ENCODE assay signal across 27 mouse cellular contexts in genomic region chr10:59283749-59284148, GRCm38 (mm10). TPM values are rescaled to one million over a fixed set of nuclear protein-coding genes. Genes with fewer than 3 reads are reported as not detected.
DNase-seq lines count a peak whose midpoint lies in the region; ATAC-seq and TF ChIP-seq lines count a peak whose summit lies in the region.
"Had no signal": no experiment of that assay in that cellular context is flagged by ENCODE, and none has a peak within 500 bp of the region (broad histone marks: within the 10 kb centered on the region; RNA-seq: fewer than 3 reads in every experiment).

No protein-coding gene starts in this region.

- H3K9me3 ChIP-seq in hindbrain, embryonic 16.5 days (ENCODE audit: control insufficient read depth, low read length) = no peaks in the 10 kb centered on the region
- H3K9me3 ChIP-seq in hindbrain, embryonic 14.5 days (ENCODE audit: control insufficient read depth, low read length) = no peaks in the 10 kb centered on the region
- H3K9me3 ChIP-seq in MEL (replicated peaks; ENCODE audit: insufficient read depth, low read length) = no peaks in the 10 kb centered on the region
- H3K9me3 ChIP-seq: embryonic facial prominence, embryonic 12.5 days; G1E; limb, embryonic 15.5 days; liver, embryonic 15.5 days; lung, embryonic 15.5 days; neural tube, embryonic 15.5 days had no signal

- TF ChIP-seq POLR2A in MEL (IDR thresholded peaks at IDR 0.05; ENCODE audit: control insufficient read depth in 1 of 2, insufficient read depth in 1 of 2, low read depth in 1 of 2, low read length in 2 of 2, poor library complexity in 1 of 2) = no peak

- no peak overlapping the region for H3K4me3 ChIP-seq in hindbrain, embryonic 16.5 days (ENCODE audit: low read length)
- H3K4me3 ChIP-seq in hindbrain, embryonic 14.5 days (replicated peaks; ENCODE audit: low read length) = no peak overlapping the region
- H3K4me3 ChIP-seq in MEL (ENCODE audit: control insufficient read depth in 1 of 2, insufficient read depth in 1 of 2, low read depth in 2 of 2, low read length in 2 of 2) = no peak overlapping the region
- H3K4me3 ChIP-seq: embryonic facial prominence, embryonic 12.5 days; left cerebral cortex, adult 2 months; limb, embryonic 15.5 days; liver, embryonic 15.5 days; lung, embryonic 15.5 days; neural tube, embryonic 15.5 days had no signal

- no peaks in the 10 kb centered on the region for H3K79me2 ChIP-seq in MEL (ENCODE audit: control insufficient read depth, insufficient read depth, low read length, poor library complexity)

- no peak for TF ChIP-seq EP300 in MEL (IDR thresholded peaks at IDR 0.05; ENCODE audit: low read depth in 1 of 2, low read length in 2 of 2)

- peak; percentile 64; the same call in 1 of the 2 replicates for ATAC-seq in hindbrain, embryonic 16.5 days
- ATAC-seq in hindbrain, embryonic 14.5 days (ENCODE audit: low FRiP score) = no peak
- ATAC-seq in granulocyte monocyte progenitor cell, adult 5-6 weeks (replicated peaks; ENCODE audit: poor library complexity, severe bottlenecking) = peak; percentile 38
- no peak for ATAC-seq in monocyte, adult 5-6 weeks (replicated peaks; ENCODE audit: insufficient number of reproducible peaks, low FRiP score, low TSS enrichment, poor library complexity, severe bottlenecking)
- ATAC-seq: CD4-positive, CD25-positive, alpha-beta regulatory T cell, adult 4 months; inflammation-experienced regulatory T-cells, adult 6 months; midbrain, embryonic 16.5 days had no signal

- H3K36me3 ChIP-seq in hindbrain, embryonic 16.5 days (ENCODE audit: control insufficient read depth, insufficient read depth, low read length) = no peaks in the 10 kb centered on the region
- H3K36me3 ChIP-seq in hindbrain, embryonic 14.5 days (replicated peaks; ENCODE audit: control insufficient read depth, insufficient read depth) = no peaks in the 10 kb centered on the region
- H3K36me3 ChIP-seq in MEL (ENCODE audit: control insufficient read depth in 1 of 2, insufficient read depth in 2 of 2, low read length in 2 of 2) = no peaks in the 10 kb centered on the region
- H3K36me3 ChIP-seq: embryonic facial prominence, embryonic 12.5 days; G1E; limb, embryonic 15.5 days; liver, embryonic 15.5 days; lung, embryonic 15.5 days; neural tube, embryonic 15.5 days had no signal

- TF ChIP-seq RAD21 in MEL (IDR thresholded peaks at IDR 0.05; ENCODE audit: low read depth, low read length) = no peak

- no peak overlapping the region for H3K9ac ChIP-seq in hindbrain, embryonic 16.5 days (ENCODE audit: low read depth, low read length)
- no peak overlapping the region for H3K9ac ChIP-seq in hindbrain, embryonic 14.5 days
- H3K9ac ChIP-seq in MEL (ENCODE audit: control insufficient read depth, low read depth, low read length, poor library complexity, severe bottlenecking) = no peak overlapping the region
- H3K9ac ChIP-seq: embryonic facial prominence, embryonic 12.5 days; limb, embryonic 15.5 days; liver, embryonic 15.5 days; lung, embryonic 15.5 days; neural tube, embryonic 15.5 days had no signal

- peak; percentile 36 for DNase-seq in embryo, embryonic 10.5 days (ENCODE audit: low spot score)
- DNase-seq in embryo, embryonic 11 days = no peak
- no peak for DNase-seq in hindbrain, embryonic 14.5 days (ENCODE audit: low spot score)
- DNase-seq in MEL (ENCODE audit: low read depth, low spot score) = peak; percentile 37
- no peak for DNase-seq in testis, postnatal 14 days (ENCODE audit: low spot score)
- DNase-seq: adrenal gland, postnatal 10 days; cerebellum, adult 8-10 months; gastrocnemius, postnatal 25 days; heart, postnatal 4 days; kidney, adult 2 months; layer of hippocampus, adult 9-11 months; right cerebral cortex, postnatal 25 days; thymus, postnatal 36 days had no signal

- no peaks in the 10 kb centered on the region for H3K4me1 ChIP-seq in hindbrain, embryonic 16.5 days (ENCODE audit: control insufficient read depth, insufficient read depth, low read depth, low read length)
- H3K4me1 ChIP-seq in hindbrain, embryonic 14.5 days (replicated peaks; ENCODE audit: control insufficient read depth, insufficient read depth, low read length) = no peaks in the 10 kb centered on the region
- H3K4me1 ChIP-seq in MEL (ENCODE audit: control insufficient read depth in 1 of 2, insufficient read depth in 2 of 2, low read length in 2 of 2) = peaks cover 0 to 3% of the 10 kb centered on the region in 2 experiments; a peak in 2 of 4 replicates
- H3K4me1 ChIP-seq: embryonic facial prominence, embryonic 12.5 days had no signal

- no peak overlapping the region for H3K27ac ChIP-seq in hindbrain, embryonic 16.5 days (ENCODE audit: low read depth, low read length)
- H3K27ac ChIP-seq in hindbrain, embryonic 14.5 days = no peak overlapping the region
- no peak overlapping the region for H3K27ac ChIP-seq in MEL (ENCODE audit: control insufficient read depth, low read depth, low read length)
- H3K27ac ChIP-seq: embryonic facial prominence, embryonic 12.5 days; kidney, postnatal 0 days; left cerebral cortex, adult 2 months; limb, embryonic 15.5 days; liver, embryonic 15.5 days; lung, embryonic 15.5 days; neural tube, embryonic 15.5 days had no signal

- H3K27me3 ChIP-seq in hindbrain, embryonic 16.5 days (replicated peaks; ENCODE audit: control insufficient read depth, insufficient read depth, low read length) = no peaks in the 10 kb centered on the region
- no peaks in the 10 kb centered on the region for H3K27me3 ChIP-seq in hindbrain, embryonic 14.5 days (ENCODE audit: control insufficient read depth, insufficient read depth, low read length)
- no peaks in the 10 kb centered on the region for H3K27me3 ChIP-seq in MEL (ENCODE audit: control insufficient read depth in 1 of 2, insufficient read depth in 2 of 2, low read length in 2 of 2)
- H3K27me3 ChIP-seq: embryonic facial prominence, embryonic 12.5 days; limb, embryonic 15.5 days; liver, embryonic 15.5 days; lung, embryonic 15.5 days; neural tube, embryonic 15.5 days had no signal

- no peak for TF ChIP-seq CTCF in MEL (IDR thresholded peaks at IDR 0.05 in 2 of 3, conservative IDR thresholded peaks at IDR 0.05 in 1 of 3; ENCODE audit: control insufficient read depth in 1 of 3, insufficient read depth in 1 of 3, low read depth in 2 of 3, low read length in 3 of 3, poor library complexity in 1 of 3, severe bottlenecking in 1 of 3)

- 43% methylated on average over 1 of the region's 1 CpGs for WGBS in hindbrain, embryonic 16.5 days
- 56% methylated on average over 1 of the region's 1 CpGs for WGBS in hindbrain, embryonic 14.5 days

- no peak overlapping the region for H3K4me2 ChIP-seq in hindbrain, embryonic 16.5 days (ENCODE audit: low read length)
- no peak overlapping the region for H3K4me2 ChIP-seq in hindbrain, embryonic 14.5 days (replicated peaks)
- H3K4me2 ChIP-seq: embryonic facial prominence, embryonic 12.5 days; limb, embryonic 15.5 days; liver, embryonic 15.5 days; lung, embryonic 15.5 days; neural tube, embryonic 15.5 days had no signal

TF ChIP-seq in MEL, 35 proteins besides CTCF, POLR2A, EP300 and RAD21:
- TF ChIP-seq USF1 (IDR thresholded peaks at IDR 0.05; ENCODE audit: low read depth, low read length) (no peak), RCOR1 (IDR thresholded peaks at IDR 0.05; ENCODE audit: low read depth, low read length) (no peak), SMC3 (IDR thresholded peaks at IDR 0.05; ENCODE audit: low read depth, low read length) (no peak), ZKSCAN1 (IDR thresholded peaks at IDR 0.05; ENCODE audit: low read depth, low read length) (no peak), NELFE (IDR thresholded peaks at IDR 0.05; ENCODE audit: low read depth, low read length) (no peak)

RNA-seq across cellular contexts. Expression of gene P4ha1, which starts 39.3 kb away (rescaled TPM):
- polyA plus RNA-seq in hindbrain, embryonic 16.5 days (2015; fragmentation: Nextera tagmentation; extraction: Ambion mirVana) = 31.4 and 36.3 TPM in 2 replicates
- 24.9 and 28.0 TPM in 2 replicates for polyA plus RNA-seq in hindbrain, embryonic 14.5 days (2014; fragmentation: Nextera tagmentation; extraction: Ambion mirVana)
- total RNA-seq in MEL (2012; rRNA removed) = 18.9 and 50.4 TPM in 2 replicates
- polyA plus RNA-seq in MEL (2012; ENCODE audit: insufficient read depth in 1 of 2, insufficient read length in 2 of 2, low read depth in 1 of 2, low replicate concordance in 2 of 2, missing spikeins in 1 of 2) = 10 to 100 TPM in 1 of 2 experiments, not detected in 1; 50.2 TPM
- 18.4 and 23.4 TPM in 2 replicates for total RNA-seq in granulocyte monocyte progenitor cell, adult 5-6 weeks (2014; fragmentation: Nextera tagmentation)
- 40.1 and 46.9 TPM in 2 replicates for total RNA-seq in granulocyte monocyte progenitor cell, adult 5-6 weeks (2017)
- total RNA-seq in monocyte, adult 5-6 weeks (2017) = 55.0 to 101 TPM (median 84.1 TPM) in 3 replicates

Comparison
In these comparisons a context has a peak if more than half of its experiments do, and no peak if none do; other contexts are left out.
1. DNase-seq: peak in embryo, embryonic 10.5 days (single experiment) and MEL (single experiment); none in embryo, embryonic 11 days (single experiment), hindbrain, embryonic 14.5 days (single experiment) and testis, postnatal 14 days (single experiment).
2. ATAC-seq: peak in hindbrain, embryonic 16.5 days (single experiment) and granulocyte monocyte progenitor cell, adult 5-6 weeks (single experiment); none in hindbrain, embryonic 14.5 days (single experiment) and monocyte, adult 5-6 weeks (single experiment).